Mouse (Mus musculus) heart, embryonic 16.5 days (tissue): ENCODE results near the gene Hoxc10. TPM values are rescaled to one million over a fixed set of nuclear protein-coding genes. Genes with fewer than 3 reads are reported as not detected.
A peak's percentile ranks its signal among the peaks of the same experiment; 100 is the strongest.

Source experiments
- ATAC-seq: fragments of 200-750 bp; cut with Nextera tagmentation; replicated peaks from 2 replicates; pipeline ENCODE4 v1.8.0; 2017; ENCODE audit warnings: moderate number of reproducible peaks; ENCODE audit not compliant: insufficient read depth, low FRiP score; ENCODE audit errors: extremely low read depth
- H3K27ac ChIP-seq: fragments of 300-500 bp; sonication (generic); 2 replicates; pipeline ENCODE4 v1.5.1; 2014; ENCODE audit warnings: mild to moderate bottlenecking, low read length, control low read depth, moderate library complexity
- H3K27me3 ChIP-seq: fragments of 300-500 bp; sonication (generic); 2 replicates; pipeline ENCODE4 v1.6.1; 2014; ENCODE audit warnings: low read length, mixed read lengths; ENCODE audit not compliant: control insufficient read depth, insufficient read depth
- H3K36me3 ChIP-seq: fragments of 300-500 bp; sonication (generic); 2 replicates; pipeline ENCODE4 v1.6.1; 2014; ENCODE audit not compliant: control insufficient read depth, insufficient read depth
- H3K4me1 ChIP-seq: fragments of 300-500 bp; sonication (generic); 2 replicates; pipeline ENCODE4 v1.6.1; 2014; ENCODE audit warnings: low read length, mixed read lengths; ENCODE audit not compliant: control insufficient read depth, insufficient read depth
- H3K4me2 ChIP-seq: fragments of 300-500 bp; sonication (generic); 2 replicates; pipeline ENCODE4 v1.6.1; 2014; ENCODE audit warnings: low read depth, mild to moderate bottlenecking, control low read depth, low read length
- H3K4me3 ChIP-seq: fragments of 300-500 bp; sonication (generic); 2 replicates; pipeline ENCODE4 v1.5.1; 2014; ENCODE audit warnings: mild to moderate bottlenecking, control low read depth, low read length
- H3K9ac ChIP-seq: fragments of 300-500 bp; sonication (generic); 2 replicates; pipeline ENCODE4 v1.6.1; 2014; ENCODE audit warnings: low read length, control low read depth
- H3K9me3 ChIP-seq: fragments of 300-500 bp; sonication (generic); replicated peaks from 2 replicates; pipeline ENCODE4 v1.6.1; 2016; ENCODE audit warnings: low read length; ENCODE audit not compliant: control insufficient read depth
- WGBS: fragments of 180-500 bp; shearing (Covaris S2); extraction: QIAGEN DNeasy Blood & Tissue Kit; methylation state at CpG from one replicate; pipeline ENCODE4 v1.1.7; 2014; 5-methylcytosine and 5-hydroxymethylcytosine counted together
- polyA plus RNA-seq: library from polyadenylated mRNA; unstranded; fragments of >200 nt; fragmentation: Nextera tagmentation; extraction: Ambion mirVana; gene quantifications from 2 replicates; pipeline ENCODE4 v1.2.1, GENCODE M21; 2015

Gene Hoxc10
- polyA plus RNA-seq, 1 experiment from 2014 or later = not detected

- Histone ChIP-seq H3K4me2 (no peak overlapping the region), H3K4me3 (no peak overlapping the region), H3K9ac (no peak overlapping the region), H3K9me3 (no peaks in the 10 kb centered on the region), H3K36me3 (no peaks in the 10 kb centered on the region), H3K4me1 (peaks cover 7% of the 10 kb centered on the region), H3K27me3 (peaks cover 93% of the 10 kb centered on the region), H3K27ac (no peak overlapping the region)
- 5% methylated on average over 11 of the region's 11 CpGs for WGBS
- no peak for ATAC-seq
These were observed 13.8 kb downstream of the Hoxc10 start for GRCm38 (mm10) chr15:102980352-102980751.

- ATAC-seq = no peak
- Histone ChIP-seq H3K27ac (no peak overlapping the region), H3K9ac (no peak overlapping the region), H3K36me3 (no peaks in the 10 kb centered on the region), H3K9me3 (no peaks in the 10 kb centered on the region), H3K4me2 (0 out of 2 replicates have a peak overlapping the region, but pooled peaks have one; percentile 46), H3K4me3 (no peak overlapping the region), H3K4me1 (peaks cover 7% of the 10 kb centered on the region), H3K27me3 (peaks cover 93% of the 10 kb centered on the region)
- 1% methylated on average over 14 of the region's 14 CpGs for WGBS
These were observed 14.3 kb downstream of the Hoxc10 start for GRCm38 (mm10) chr15:102980912-102981311.

- WGBS = under 1% methylated on average over 88 of the region's 88 CpGs
- ATAC-seq = no peak
These were observed 15.0 kb downstream of the Hoxc10 start for GRCm38 (mm10) chr15:102981379-102982288.

GRCm38 (mm10) chr15:102983716-102984115 is 17.1 kb downstream of the Hoxc10 start:
- Histone ChIP-seq H3K9me3 (no peaks in the 10 kb centered on the region), H3K4me2 (no peak overlapping the region), H3K36me3 (no peaks in the 10 kb centered on the region), H3K27me3 (peaks cover 92% of the 10 kb centered on the region), H3K4me1 (peaks cover 7% of the 10 kb centered on the region), H3K9ac (no peak overlapping the region), H3K27ac (no peak overlapping the region), H3K4me3 (no peak overlapping the region)
- ATAC-seq = no peak
- WGBS = 2% methylated on average over 12 of the region's 12 CpGs

More at GRCm38 (mm10) chr15:102981379-102982288, 15.0 kb downstream of the Hoxc10 start:
- Histone ChIP-seq H3K9me3 (no peaks in the 10 kb centered on the region), H3K4me2 (peak overlapping the region; percentile 46), H3K27ac (no peak overlapping the region), H3K9ac (no peak overlapping the region), H3K4me1 (peaks cover 7% of the 10 kb centered on the region), H3K27me3 (peaks cover 93% of the 10 kb centered on the region), H3K36me3 (no peaks in the 10 kb centered on the region), H3K4me3 (peak overlapping the region; percentile 29)

- H3K4me1 ChIP-seq = peaks cover 7% of the 10 kb centered on the region
- H3K36me3 ChIP-seq = no peaks in the 10 kb centered on the region
- no peaks in the 10 kb centered on the region for H3K9me3 ChIP-seq
- H3K4me3 ChIP-seq = no peak overlapping the region
- no peak for ATAC-seq
- H3K27ac ChIP-seq = no peak overlapping the region
- no peak overlapping the region for H3K9ac ChIP-seq
- no peak overlapping the region for H3K4me2 ChIP-seq
- WGBS = 4% methylated on average over 10 of the region's 10 CpGs
- H3K27me3 ChIP-seq = peaks cover 92% of the 10 kb centered on the region
These were observed 17.9 kb downstream of the Hoxc10 start for GRCm38 (mm10) chr15:102984521-102984920.

GRCm38 (mm10) chr15:102984925-102985324 is 18.3 kb downstream of the Hoxc10 start:
- Histone ChIP-seq H3K4me3 (no peak overlapping the region), H3K4me2 (no peak overlapping the region), H3K9me3 (no peaks in the 10 kb centered on the region), H3K27ac (no peak overlapping the region), H3K9ac (no peak overlapping the region), H3K36me3 (no peaks in the 10 kb centered on the region), H3K27me3 (peaks cover 91% of the 10 kb centered on the region), H3K4me1 (peaks cover 7% of the 10 kb centered on the region)
- no peak for ATAC-seq
- WGBS = 3% methylated on average over 3 of the region's 3 CpGs

GRCm38 (mm10) chr15:102987124-102987833 is 20.7 kb downstream of the Hoxc10 start:
- H3K27ac ChIP-seq = no peak overlapping the region
- H3K4me1 ChIP-seq = no peaks in the 10 kb centered on the region
- H3K4me3 ChIP-seq = no peak overlapping the region
- no peak overlapping the region for H3K9ac ChIP-seq
- peak; percentile 41; the same call in 1 of the 2 replicates for ATAC-seq
- H3K36me3 ChIP-seq = no peaks in the 10 kb centered on the region
- H3K4me2 ChIP-seq = no peak overlapping the region
- WGBS = 2% methylated on average over 21 of the region's 21 CpGs
- no peaks in the 10 kb centered on the region for H3K9me3 ChIP-seq
- H3K27me3 ChIP-seq = peaks cover 89% of the 10 kb centered on the region

GRCm38 (mm10) chr15:102988078-102988477 is 21.5 kb downstream of the Hoxc10 start:
- Histone ChIP-seq H3K4me1 (no peaks in the 10 kb centered on the region), H3K4me2 (no peak overlapping the region), H3K9me3 (no peaks in the 10 kb centered on the region), H3K4me3 (no peak overlapping the region), H3K27ac (no peak overlapping the region), H3K36me3 (no peaks in the 10 kb centered on the region), H3K9ac (no peak overlapping the region), H3K27me3 (peaks cover 90% of the 10 kb centered on the region)
- 21% methylated on average over 5 of the region's 5 CpGs for WGBS
- ATAC-seq = no peak
